Mouse (Mus musculus) hindlimb bud, embryonic 11.5 days (tissue): ENCODE results near the gene Wdr3.

Experiments used
- DNase-seq: peaks from one replicate; pipeline ENCODE4 v3.0.0-alpha.2; 2012; ENCODE audit warnings: low read depth, low spot score; ENCODE audit errors: extremely low spot score

Gene Wdr3

DNA sequence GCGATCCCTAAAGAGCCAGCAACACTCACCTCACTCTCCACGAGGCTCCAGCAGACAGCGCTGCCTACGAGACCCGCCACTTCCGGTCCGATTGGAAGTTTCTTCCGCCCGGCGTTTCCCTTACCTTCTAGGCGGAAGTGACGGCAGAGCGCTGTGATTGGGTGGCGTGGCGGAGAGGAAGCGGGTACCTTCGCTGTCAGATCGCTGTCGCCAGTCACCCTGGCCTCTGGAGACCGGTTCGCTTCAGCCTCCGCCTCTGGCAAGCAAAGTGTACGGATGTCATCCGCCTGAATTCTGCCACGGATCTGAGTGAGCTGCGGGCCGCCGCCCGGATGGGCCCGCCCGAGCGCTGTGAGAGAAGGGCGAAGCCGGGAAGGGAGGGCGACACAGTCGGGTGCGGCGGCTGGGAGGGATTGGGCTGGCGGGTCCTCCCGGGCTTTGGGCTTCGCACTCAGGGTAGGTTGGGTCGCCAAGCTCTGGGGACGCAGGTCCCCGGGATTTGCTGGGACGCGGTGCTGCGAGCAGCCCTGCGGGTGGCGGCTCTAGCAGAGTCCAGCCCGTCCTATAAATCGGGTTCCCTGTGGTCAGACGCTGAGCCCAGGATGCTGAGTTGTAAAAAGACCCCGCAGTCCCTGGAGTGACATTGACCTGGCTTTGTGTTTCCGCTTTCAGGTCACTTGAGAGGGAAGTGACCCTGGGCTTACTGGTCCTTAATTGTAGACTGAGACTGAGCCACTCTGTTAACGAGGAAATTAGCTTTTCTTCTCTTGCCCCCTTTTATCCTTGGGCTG lies at the start of gene Wdr3, which contains the start of gene Gdap2:
Wdr3 (minus strand) TSS at position 93 of the 791 bp plus-strand sequence.
Gdap2 (plus strand) TSS at position 67 of the 791 bp plus-strand sequence.
- DNase-seq = peak; percentile 73

DNA sequence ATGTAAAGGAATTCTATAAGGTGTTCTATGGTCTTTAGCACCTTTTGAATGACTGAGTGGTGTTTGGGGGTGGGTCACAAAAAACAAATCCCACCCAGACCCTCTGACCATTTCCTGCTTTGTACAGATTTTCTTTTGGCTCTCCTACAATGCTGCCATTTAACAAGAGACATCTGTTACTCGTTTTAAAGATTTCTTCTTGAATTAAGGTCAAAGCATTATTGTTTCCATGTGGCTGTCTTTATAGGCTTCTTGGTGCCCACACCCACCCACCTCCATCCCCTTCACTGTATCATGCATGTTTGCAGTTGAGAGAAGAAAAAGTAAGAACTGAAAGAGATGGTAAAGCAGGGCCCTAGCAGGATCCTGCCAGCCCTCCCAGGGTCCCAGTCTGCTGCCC lies 44.8 kb upstream of the Wdr3 start:
- DNase-seq = peak; percentile 57

DNA sequence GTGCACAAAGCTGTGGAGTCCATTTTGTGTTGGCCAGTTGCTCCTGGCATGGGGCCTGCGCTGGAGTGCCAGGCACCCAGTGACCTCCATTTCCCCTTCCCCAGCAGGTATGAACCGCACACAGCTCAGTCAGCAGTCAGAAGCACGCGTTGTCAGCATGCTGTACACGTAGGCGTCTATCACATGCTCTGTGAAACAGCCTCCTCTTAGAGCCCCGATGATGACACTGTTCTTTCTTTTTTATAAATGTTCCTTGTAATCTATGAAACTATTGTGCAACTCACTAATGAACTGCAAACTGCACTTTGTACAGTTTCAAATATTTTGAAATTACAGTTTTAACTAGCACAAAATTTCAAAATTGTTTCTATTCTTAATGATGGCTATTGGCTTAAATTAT lies 39.3 kb upstream of the Wdr3 start:
- no peak for DNase-seq

DNA sequence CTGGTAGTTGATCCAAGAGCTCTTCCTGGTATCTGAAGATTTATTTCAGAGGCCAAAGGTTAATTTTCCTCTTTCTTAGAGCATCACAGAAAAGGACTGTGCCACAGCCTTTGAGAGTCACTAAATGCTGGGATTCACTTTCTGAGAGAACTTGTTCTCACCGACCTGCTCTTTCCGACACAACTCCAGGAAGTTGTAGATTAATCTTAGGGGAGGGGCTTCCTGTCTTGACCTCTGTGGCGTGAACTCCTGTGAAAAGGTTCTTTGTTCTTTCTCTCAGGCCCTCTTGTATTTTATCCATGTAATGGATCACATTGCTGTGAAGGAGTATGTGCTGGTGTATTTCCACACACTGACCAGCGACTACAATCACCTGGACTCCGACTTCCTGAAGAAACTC lies 32.0 kb upstream of the Wdr3 start:
- no peak for DNase-seq

GRCm38 (mm10) chr3:100189861-100190260 lies 27.7 kb upstream of the Wdr3 start:
- DNase-seq = no peak

- peak; percentile 54 for DNase-seq
Measured at GRCm38 (mm10) chr3:100189444-100189843, 27.2 kb upstream of the Wdr3 start.

- no peak for DNase-seq
Measured at GRCm38 (mm10) chr3:100180471-100180870, 18.3 kb upstream of the Wdr3 start.

DNA sequence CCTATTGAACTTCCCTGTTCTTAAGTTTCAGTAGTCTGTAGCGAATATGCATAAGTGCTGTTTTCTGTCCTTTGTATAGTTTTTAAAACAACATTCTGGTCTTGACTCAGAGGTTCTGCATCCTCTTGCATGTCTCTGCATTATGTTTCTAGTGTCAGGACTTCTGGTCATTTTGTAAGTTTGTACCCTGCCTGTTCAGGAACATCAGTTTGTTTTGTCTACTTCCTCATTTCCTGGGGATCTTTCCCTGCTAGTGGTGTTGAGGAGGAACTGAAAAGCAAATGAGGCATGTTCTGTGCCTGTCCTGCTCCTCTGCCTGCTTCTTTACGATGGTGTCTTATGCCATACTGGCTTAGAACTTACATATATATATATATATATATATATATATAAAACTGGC lies 13.8 kb upstream of the Wdr3 start:
- no peak for DNase-seq

DNA sequence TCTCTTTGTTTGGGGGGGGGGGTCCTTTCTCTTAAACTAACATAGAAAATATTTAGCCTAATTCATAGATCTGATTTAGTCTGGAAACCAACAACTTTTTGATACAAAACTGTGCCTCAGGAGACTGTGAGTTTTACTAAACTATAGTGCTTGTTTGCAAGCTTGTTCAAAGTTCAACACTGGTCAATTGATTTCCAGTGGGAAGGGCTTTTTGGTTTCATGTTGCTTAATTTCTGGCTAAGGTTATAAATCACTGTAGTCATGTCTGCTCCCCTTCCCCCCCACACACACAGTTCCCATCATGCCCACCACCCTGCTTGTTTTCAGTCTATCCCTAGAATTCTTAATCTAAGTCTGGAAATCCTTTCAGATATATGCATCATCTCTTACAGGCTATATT lies 2.8 kb upstream of the Wdr3 start:
- no peak for DNase-seq

GRCm38 (mm10) chr3:100163556-100163955 lies 1.3 kb upstream of the Wdr3 start:
- no peak for DNase-seq

GRCm38 (mm10) chr3:100161665-100162314 lies 417 bp downstream of the Wdr3 start:
- DNase-seq = no peak

- DNase-seq = no peak
Measured at GRCm38 (mm10) chr3:100160682-100161445, 1.3 kb downstream of the Wdr3 start.

GRCm38 (mm10) chr3:100122445-100122844 lies 39.8 kb downstream of the Wdr3 start:
- DNase-seq = no peak

DNA sequence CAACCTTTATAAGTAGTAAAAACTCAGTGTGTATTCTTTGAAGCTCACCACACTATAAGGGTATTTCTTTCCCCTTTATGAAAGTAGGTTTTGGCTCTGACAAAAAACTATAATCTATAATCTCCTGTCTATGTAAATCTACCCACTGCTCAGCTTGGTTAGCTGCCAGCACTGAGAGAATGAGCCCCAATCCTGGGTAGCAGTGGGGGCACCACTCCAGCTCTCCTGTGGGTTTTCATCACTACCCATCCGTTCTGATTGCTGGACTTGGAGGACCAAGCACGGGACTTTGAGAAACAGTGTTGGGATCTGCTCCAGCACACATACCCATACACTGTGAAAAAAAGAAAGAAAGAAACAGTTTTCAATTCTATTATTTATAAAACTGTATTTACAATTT lies 40.2 kb downstream of the Wdr3 start:
- no peak for DNase-seq

GRCm38 (mm10) chr3:100118681-100119080 lies 43.5 kb downstream of the Wdr3 start:
- DNase-seq = no peak

DNA sequence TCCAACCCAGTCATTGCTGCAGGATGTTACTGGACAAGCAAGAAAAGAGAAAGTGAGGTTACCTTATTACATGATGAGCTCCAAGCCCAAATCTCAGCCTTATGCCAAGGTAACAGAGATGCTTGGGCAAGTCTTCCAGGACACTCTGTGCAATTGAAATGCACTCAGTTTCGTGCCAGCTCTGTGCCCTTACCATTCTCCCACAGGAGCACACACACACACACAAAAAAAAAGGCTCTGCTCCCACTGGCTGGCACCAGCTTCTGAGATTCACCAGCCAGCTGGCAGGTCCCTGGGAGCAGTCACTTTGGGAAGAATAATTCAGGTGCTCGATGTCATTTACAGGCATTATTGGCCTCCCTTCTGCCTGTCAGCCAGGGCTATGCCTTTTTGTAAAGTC lies 55.5 kb downstream of the Wdr3 start:
- DNase-seq = no peak

DNA sequence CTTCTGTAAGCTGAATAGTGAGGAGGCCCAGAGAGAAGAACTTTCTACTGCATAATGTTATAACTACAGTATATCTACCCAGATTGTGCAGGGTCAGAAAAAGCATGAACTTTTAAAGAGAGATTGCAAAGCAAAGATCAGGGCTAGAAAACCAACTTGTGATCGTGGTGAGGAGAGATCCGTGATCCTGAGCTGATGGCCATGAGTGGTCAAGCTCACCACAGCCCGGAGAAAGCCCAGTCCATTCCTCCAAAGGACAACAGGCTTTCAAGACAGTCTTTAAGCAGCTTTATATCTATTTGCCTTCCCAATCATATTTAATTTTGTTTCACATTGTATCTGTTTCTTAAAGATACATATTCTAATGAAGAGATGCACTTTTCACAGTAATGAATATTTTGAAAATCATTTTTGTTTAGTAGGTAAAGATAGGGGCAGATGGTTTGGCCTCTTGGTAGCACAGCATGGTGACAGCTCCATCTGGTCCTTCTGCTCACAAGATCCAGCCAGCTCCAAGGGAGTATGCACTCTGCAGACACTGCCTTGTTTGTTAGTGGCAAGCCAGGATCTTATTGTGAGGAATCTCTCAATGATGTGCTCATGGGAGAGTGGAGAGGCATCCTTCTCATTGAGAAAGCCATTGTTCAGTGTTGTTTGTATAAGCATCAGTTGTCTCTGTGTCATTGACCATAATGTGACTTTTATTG lies 59.7 kb downstream of the Wdr3 start:
- DNase-seq = no peak
